Mouse (Mus musculus): ENCODE measurements around the gene Spsb4.

GRCm38 (mm10) chr9:96923119-96923518, 95.5 kb downstream of the Spsb4 start:
- TF ChIP-seq CTCF (IDR thresholded peaks at IDR 0.05; ENCODE audit: low read depth, low read length) (no peak), POLR2A (IDR thresholded peaks at IDR 0.05; ENCODE audit: extremely low read depth, insufficient read depth, low read length) (no peak)
